ENCODE assay signal across 24 mouse cellular contexts in genomic region chr6:51330069-51330706, GRCm38 (mm10).
"Had no signal": no experiment of that assay in that cellular context is flagged by ENCODE, and none has a peak within 500 bp of the region (broad histone marks: within the 10 kb centered on the region; RNA-seq: fewer than 3 reads in every experiment).

No protein-coding gene starts in this region.

- H3K9ac ChIP-seq: forebrain, postnatal 0 days; heart, embryonic 12.5 days; hindbrain, embryonic 13.5 days; hindbrain, embryonic 15.5 days; intestine, embryonic 15.5 days; kidney, embryonic 15.5 days; limb, embryonic 13.5 days; limb, embryonic 15.5 days; liver, embryonic 12.5 days; liver, embryonic 14.5 days had no signal

- ATAC-seq: forebrain, postnatal 0 days; hindbrain, postnatal 0 days; inflammation-experienced regulatory T-cells, adult 6 months; intestine, embryonic 15.5 days; liver, embryonic 12.5 days had no signal

- H3K36me3 ChIP-seq: heart, embryonic 10.5 days; heart, embryonic 12.5 days; hindbrain, embryonic 13.5 days; hindbrain, embryonic 15.5 days; intestine, embryonic 15.5 days; kidney, embryonic 15.5 days; limb, embryonic 13.5 days; limb, embryonic 15.5 days; liver, embryonic 12.5 days had no signal

- H3K4me3 ChIP-seq: heart, embryonic 10.5 days; heart, embryonic 12.5 days; hindbrain, embryonic 13.5 days; hindbrain, embryonic 15.5 days; intestine, embryonic 15.5 days; kidney, embryonic 15.5 days; limb, embryonic 13.5 days; limb, embryonic 15.5 days; liver, embryonic 12.5 days had no signal

- DNase-seq: forebrain, postnatal 0 days; gastrocnemius, postnatal 14 days; gastrocnemius, postnatal 36 days; kidney, adult 11 months; kidney, adult 2 months; kidney, adult 9 months; kidney, postnatal 14 days; kidney, postnatal 36 days; layer of hippocampus, adult 9-11 months; layer of hippocampus, postnatal 36 days; left cerebral cortex, postnatal 4 days had no signal

- H3K4me2 ChIP-seq: heart, embryonic 12.5 days; hindbrain, embryonic 13.5 days; hindbrain, embryonic 15.5 days; intestine, embryonic 15.5 days; kidney, embryonic 15.5 days; limb, embryonic 13.5 days; limb, embryonic 15.5 days; liver, embryonic 12.5 days had no signal

- H3K27ac ChIP-seq: heart, embryonic 10.5 days; hindbrain, embryonic 13.5 days; hindbrain, embryonic 15.5 days; hindbrain, postnatal 0 days; intestine, embryonic 15.5 days; kidney, embryonic 15.5 days; kidney, postnatal 0 days; limb, embryonic 13.5 days; limb, embryonic 15.5 days; liver, embryonic 12.5 days; liver, embryonic 14.5 days had no signal

- H3K9me3 ChIP-seq: heart, embryonic 10.5 days; heart, embryonic 12.5 days; hindbrain, embryonic 13.5 days; hindbrain, embryonic 15.5 days; intestine, embryonic 15.5 days; kidney, embryonic 15.5 days; limb, embryonic 13.5 days; limb, embryonic 15.5 days; liver, embryonic 12.5 days had no signal

- H3K27me3 ChIP-seq: heart, embryonic 12.5 days; hindbrain, embryonic 13.5 days; hindbrain, embryonic 15.5 days; intestine, embryonic 15.5 days; kidney, embryonic 15.5 days; limb, embryonic 13.5 days; limb, embryonic 15.5 days had no signal

- H3K4me1 ChIP-seq: liver, embryonic 12.5 days had no signal
